Mouse (Mus musculus): ENCODE measurements at regions not wholly inside any gene's neighbourhood (a gene's known extent, or its start where the extent isn't known, plus 50 kb on each side); places are given as distances from the start of the nearest gene placed in this dataset.
A peak's percentile ranks its signal among the peaks of the same experiment; 100 is the strongest.

DNA sequence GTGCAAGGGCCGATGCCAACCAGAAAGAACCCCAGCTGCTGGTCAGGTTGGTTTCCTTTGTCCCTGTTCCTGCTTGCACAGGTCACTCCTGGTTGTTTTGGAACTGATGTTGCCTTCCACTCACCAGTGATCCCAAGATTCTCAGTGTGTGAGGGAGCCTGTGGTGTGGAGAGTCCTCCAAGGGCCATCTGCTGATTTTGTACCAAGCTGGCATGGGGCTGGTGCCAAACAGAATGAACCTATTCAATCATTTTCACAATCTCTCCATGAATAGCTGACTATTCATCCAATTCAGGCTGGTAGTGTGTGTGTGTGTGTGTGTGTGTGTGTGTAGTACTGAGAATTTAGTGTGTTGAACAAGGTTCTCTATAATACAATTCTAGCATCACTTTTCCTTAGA is 402.8 kb upstream of the Cntnap5b start:
- peak in 1 of 2 experiments; percentile 15 for DNase-seq (ENCODE audit: low spot score in 2 of 2)

DNA sequence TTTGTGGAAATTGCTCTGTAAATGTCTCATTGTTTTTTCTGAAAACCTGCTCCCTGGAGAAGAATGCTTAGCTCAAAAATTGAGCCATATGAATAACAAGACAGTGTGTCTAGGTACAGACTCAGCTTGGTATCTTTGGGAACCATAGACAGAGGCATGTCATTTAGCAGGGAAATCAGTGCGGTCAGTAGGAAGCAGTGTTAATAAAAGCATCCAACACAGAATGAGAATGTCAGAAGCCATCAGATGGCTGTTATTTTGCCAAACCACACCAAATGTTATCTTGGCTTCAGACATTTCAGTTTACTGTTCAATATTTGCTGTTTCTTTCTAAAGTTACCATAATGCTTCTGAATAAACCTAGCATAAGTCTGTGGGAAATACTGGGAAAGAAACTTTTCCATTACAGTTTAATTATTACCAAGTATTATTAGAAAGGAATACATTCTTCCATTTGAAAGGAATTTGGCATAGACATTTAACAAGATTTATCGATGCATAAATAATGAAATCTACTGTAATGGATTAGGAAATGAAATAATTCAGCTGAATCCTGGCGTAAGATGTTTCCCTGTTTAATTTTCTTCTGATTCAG is 402.1 kb upstream of the Cntnap5b start:
- DNase-seq (ENCODE audit: low spot score in 2 of 2): no peak

DNA sequence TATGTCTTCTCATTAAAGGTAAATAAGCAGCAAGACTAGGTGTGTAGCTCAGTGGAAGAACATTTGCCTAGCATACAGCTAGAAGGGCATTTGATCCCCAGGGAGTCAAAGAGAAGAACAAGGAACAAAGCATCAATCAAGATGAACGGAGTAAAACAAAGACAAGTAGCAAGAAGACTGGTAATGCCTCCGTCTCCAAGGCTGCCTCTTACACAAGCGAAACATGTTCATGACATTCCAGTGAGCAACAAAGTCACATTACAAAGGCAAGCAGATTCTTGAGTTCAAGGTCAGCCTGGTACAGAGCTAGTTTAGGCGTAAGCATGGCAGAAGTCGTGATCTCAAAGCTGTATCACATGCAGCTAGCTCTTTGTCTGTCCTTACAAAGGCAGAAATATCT is 376.8 kb upstream of the Cntnap5b start:
- no peak for DNase-seq (ENCODE audit: low spot score in 2 of 2)

Data from cerebellum, postnatal 4 days (tissue).